Mouse (Mus musculus) B cell, adult 2 months (primary cell): Measurements from ENCODE around the gene Prss57.

Experiments used
- DNase-seq, 2 experiments: peaks; one replicate each; pipeline ENCODE4 v3.0.0; 2022

Prss57 gene

DNA sequence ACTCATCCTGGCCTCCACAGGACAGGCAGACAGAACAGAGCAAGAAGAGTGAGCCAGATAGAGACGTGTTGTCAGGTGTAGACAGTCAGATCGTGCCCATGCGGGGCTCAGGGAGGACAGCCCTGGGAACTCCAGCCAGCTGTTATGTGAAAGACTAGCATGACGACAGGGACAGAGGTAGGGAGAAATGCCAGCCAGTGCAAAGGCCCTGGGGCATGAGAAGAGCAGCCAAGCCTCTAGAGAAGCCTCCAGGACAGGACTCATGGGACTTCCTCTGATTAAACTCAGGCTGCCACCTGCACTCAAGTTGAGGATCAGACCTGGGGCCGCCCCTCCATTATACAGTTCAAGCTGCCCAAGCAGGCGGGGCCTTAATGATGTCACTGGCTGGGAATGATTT, 42.3 kb downstream of the Prss57 start:
- no peak for DNase-seq

GRCm38 (mm10) chr10:79746774-79747151, 44.0 kb downstream of the Prss57 start:
- no peak for DNase-seq

GRCm38 (mm10) chr10:79745898-79746773, 44.6 kb downstream of the Prss57 start, which contains the start of gene Polrmt:
Gene Polrmt (minus strand): TSS chr10:79746581.
- peak; percentile 93 for DNase-seq

- DNase-seq, result no peak
Measured at GRCm38 (mm10) chr10:79745411-79745810, 45.4 kb downstream of the Prss57 start.

- DNase-seq, result no peak
Measured at GRCm38 (mm10) chr10:79743650-79744365, 47.0 kb downstream of the Prss57 start.

- no peak for DNase-seq
Measured at GRCm38 (mm10) chr10:79743161-79743560, 47.6 kb downstream of the Prss57 start.

DNA sequence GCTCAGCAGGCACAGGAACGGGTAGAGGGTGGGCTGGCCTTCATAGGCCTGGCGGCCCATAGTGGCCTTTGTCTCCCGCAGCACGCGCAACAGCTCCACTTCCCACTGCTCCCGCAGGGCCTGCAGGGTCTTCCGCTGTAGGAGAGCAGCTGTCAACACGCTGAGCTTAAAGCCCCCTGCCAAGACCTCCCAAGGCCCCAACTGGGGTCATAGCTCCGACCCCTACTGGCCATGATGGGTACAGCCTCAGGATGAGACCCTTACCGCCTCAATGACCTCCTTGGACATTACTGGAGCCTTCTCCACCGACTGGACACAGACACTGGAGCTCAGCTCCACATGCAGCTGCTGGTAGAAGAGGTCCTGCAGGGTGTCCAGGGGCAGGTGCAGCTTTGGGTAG, 49.9 kb downstream of the Prss57 start:
- DNase-seq, result no peak

DNA sequence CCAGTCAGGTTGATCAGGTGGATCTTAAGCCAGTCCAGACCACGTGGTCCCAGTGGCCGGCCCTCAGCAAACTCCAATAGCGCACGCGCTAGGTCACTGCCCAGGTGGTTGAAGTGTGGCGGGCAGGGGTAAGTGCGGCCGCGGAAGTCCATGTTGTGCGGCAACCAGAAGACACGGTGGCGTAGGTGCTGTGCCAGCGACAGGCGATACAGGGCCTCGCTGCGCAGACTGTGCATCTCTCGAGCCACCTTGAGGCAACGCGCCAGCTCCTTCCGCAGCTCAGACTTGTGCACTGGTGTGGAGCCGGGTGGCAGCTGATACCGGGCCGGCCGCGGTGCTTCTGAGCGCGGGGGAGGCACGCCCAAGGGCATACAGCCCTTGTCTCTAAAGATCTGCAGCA, 51.5 kb downstream of the Prss57 start:
- no peak for DNase-seq

DNA sequence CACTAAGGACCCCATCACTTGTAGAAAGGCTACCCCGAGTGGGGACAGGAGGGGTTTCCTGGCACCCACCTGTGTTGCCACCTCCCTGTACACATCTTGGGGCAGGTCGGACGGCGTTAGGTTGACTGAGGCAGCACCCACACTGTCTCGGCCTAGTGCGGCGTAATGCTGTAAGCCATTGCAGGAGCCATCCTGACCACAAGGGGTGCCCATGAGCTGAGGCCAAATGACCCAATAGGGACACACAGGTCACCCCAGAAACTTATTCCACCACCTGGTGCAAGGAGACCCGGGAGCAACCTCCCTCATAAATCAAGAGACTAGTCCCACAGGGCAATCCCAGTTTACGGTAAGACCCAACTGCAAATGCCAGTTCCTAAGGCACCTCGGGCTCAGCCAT, 52.5 kb downstream of the Prss57 start:
- DNase-seq, result peak; percentile 17 to 28

GRCm38 (mm10) chr10:79736706-79737105, 54.1 kb downstream of the Prss57 start:
- DNase-seq, result no peak

GRCm38 (mm10) chr10:79735361-79735760, 55.4 kb downstream of the Prss57 start:
- DNase-seq, result no peak

DNA sequence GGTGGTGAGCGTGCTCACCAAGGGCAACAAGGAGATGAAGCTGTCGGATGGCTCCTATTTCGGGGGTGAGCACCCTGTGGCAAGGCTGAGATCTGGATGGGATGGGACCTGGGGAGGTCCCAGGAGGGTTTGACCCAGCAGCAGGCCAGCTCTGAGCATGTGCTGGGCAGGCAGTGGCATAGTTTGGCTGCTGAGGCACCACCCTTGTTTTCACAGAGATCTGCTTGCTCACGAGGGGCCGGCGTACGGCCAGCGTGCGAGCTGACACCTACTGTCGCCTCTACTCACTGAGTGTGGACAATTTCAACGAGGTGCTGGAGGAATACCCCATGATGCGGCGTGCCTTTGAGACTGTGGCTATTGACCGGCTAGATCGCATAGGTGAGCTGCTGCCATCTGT, 56.9 kb downstream of the Prss57 start:
- DNase-seq, result no peak

DNA sequence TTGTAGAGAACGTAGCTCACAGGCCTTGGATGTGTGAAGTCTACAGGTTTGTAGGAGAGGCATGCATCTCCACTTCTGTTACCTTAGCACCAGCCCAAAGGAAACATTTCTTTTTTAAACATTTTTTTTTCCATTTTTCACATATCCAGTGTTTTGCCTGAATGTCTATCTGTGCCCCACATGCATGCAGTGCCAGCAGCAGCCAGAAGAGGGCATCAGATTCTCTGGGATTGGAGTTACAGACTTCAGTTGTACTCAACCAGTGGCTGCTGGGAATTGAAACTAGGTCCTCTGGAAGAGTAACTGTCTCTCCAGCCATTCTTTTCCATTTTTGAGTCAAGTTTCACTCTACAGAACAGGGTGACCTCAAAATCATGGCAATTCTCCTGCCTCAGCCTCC, 58.3 kb downstream of the Prss57 start:
- DNase-seq, result peak; percentile 67 to 70
